Mouse (Mus musculus): ENCODE results near the gene Wdr31. TPM values are rescaled to one million over a fixed set of nuclear protein-coding genes. Genes with fewer than 3 reads are reported as not detected.
"Not testable (repeated sequence)": the region's sequence is repeated elsewhere in the genome, so short reads cannot be mapped to it uniquely, and the experiment has no call there.

Gene Wdr31
- polyA plus RNA-seq, 1 experiment = 14.8 TPM

- H3K27ac ChIP-seq (ENCODE audit: insufficient read depth, low read length) = no peak overlapping the region
- H3K36me3 ChIP-seq (ENCODE audit: control insufficient read depth, insufficient read depth, low read length, poor library complexity, severe bottlenecking) = no peaks in the 10 kb centered on the region
- peak overlapping the region; percentile 73 for H3K9ac ChIP-seq (ENCODE audit: low read depth, poor library complexity, severe bottlenecking)
- H3K4me1 ChIP-seq (ENCODE audit: control insufficient read depth, insufficient read depth, low read length) = no peaks in the 10 kb centered on the region
- H3K9me3 ChIP-seq (replicated peaks; ENCODE audit: control insufficient read depth, insufficient read depth, low read length, poor library complexity, severe bottlenecking) = no peaks in the 10 kb centered on the region
- H3K4me3 ChIP-seq (ENCODE audit: low read depth, low read length) = peak overlapping the region; percentile 79
- peaks cover 1% of the 10 kb centered on the region; the same call in 1 of the 2 replicates for H3K27me3 ChIP-seq (ENCODE audit: control insufficient read depth, insufficient read depth, low read length, poor library complexity, severe bottlenecking)
- no peak for TF ChIP-seq CTCF (IDR thresholded peaks at IDR 0.05; ENCODE audit: low read depth, low read length)
- no peak for TF ChIP-seq EP300 (IDR thresholded peaks at IDR 0.05; ENCODE audit: insufficient read depth, low read depth, low read length)
- TF ChIP-seq POLR2A (IDR thresholded peaks at IDR 0.05; ENCODE audit: insufficient read depth, low read length) = no peak
Observed at GRCm38 (mm10) chr4:62480709-62481605, 10.3 kb upstream of the Wdr31 start.

GRCm38 (mm10) chr4:62479937-62480708 is 9.4 kb upstream of the Wdr31 start, which contains the start of gene Bspry:
Gene Bspry (plus strand): TSS chr4:62480053.
- TF ChIP-seq POLR2A (IDR thresholded peaks at IDR 0.05; ENCODE audit: insufficient read depth, low read length) (peak; percentile 34), EP300 (IDR thresholded peaks at IDR 0.05; ENCODE audit: insufficient read depth, low read depth, low read length) (no peak), CTCF (IDR thresholded peaks at IDR 0.05; ENCODE audit: low read depth, low read length) (no peak)
- no peaks in the 10 kb centered on the region for H3K9me3 ChIP-seq (replicated peaks; ENCODE audit: control insufficient read depth, insufficient read depth, low read length, poor library complexity, severe bottlenecking)
- peak within 1 kb of the TSS; percentile 79 for H3K4me3 ChIP-seq (ENCODE audit: low read depth, low read length)
- 0 out of 2 replicates have a peak within 1 kb of the TSS, but pooled peaks have one; percentile 46 for H3K27ac ChIP-seq (ENCODE audit: insufficient read depth, low read length)
- H3K9ac ChIP-seq (ENCODE audit: low read depth, poor library complexity, severe bottlenecking) = peak within 1 kb of the TSS; percentile 73
- no peaks in the 10 kb centered on the region for H3K4me1 ChIP-seq (ENCODE audit: control insufficient read depth, insufficient read depth, low read length)
- H3K36me3 ChIP-seq (ENCODE audit: control insufficient read depth, insufficient read depth, low read length, poor library complexity, severe bottlenecking) = no peaks in the 10 kb centered on the region
- peaks cover 1% of the 10 kb centered on the region; the same call in 1 of the 2 replicates for H3K27me3 ChIP-seq (ENCODE audit: control insufficient read depth, insufficient read depth, low read length, poor library complexity, severe bottlenecking)

GRCm38 (mm10) chr4:62479593-62479936 is 8.9 kb upstream of the Wdr31 start:
- H3K9me3 ChIP-seq (replicated peaks; ENCODE audit: control insufficient read depth, insufficient read depth, low read length, poor library complexity, severe bottlenecking); H3K4me1 ChIP-seq (ENCODE audit: control insufficient read depth, insufficient read depth, low read length); H3K36me3 ChIP-seq (ENCODE audit: control insufficient read depth, insufficient read depth, low read length, poor library complexity, severe bottlenecking); H3K27ac ChIP-seq (ENCODE audit: insufficient read depth, low read length); H3K27me3 ChIP-seq (ENCODE audit: control insufficient read depth, insufficient read depth, low read length, poor library complexity, severe bottlenecking): not testable (repeated sequence)
- Histone ChIP-seq H3K9ac (ENCODE audit: low read depth, poor library complexity, severe bottlenecking) (peak overlapping the region; percentile 73), H3K4me3 (ENCODE audit: low read depth, low read length) (peak overlapping the region; percentile 79)

GRCm38 (mm10) chr4:62477542-62478244 is 7.0 kb upstream of the Wdr31 start:
- TF ChIP-seq CTCF (IDR thresholded peaks at IDR 0.05; ENCODE audit: low read depth, low read length) (no peak), POLR2A (IDR thresholded peaks at IDR 0.05; ENCODE audit: insufficient read depth, low read length) (no peak), EP300 (IDR thresholded peaks at IDR 0.05; ENCODE audit: insufficient read depth, low read depth, low read length) (no peak)
- Histone ChIP-seq H3K9ac (ENCODE audit: low read depth, poor library complexity, severe bottlenecking) (no peak overlapping the region), H3K36me3 (ENCODE audit: control insufficient read depth, insufficient read depth, low read length, poor library complexity, severe bottlenecking) (no peaks in the 10 kb centered on the region), H3K4me3 (ENCODE audit: low read depth, low read length) (no peak overlapping the region), H3K27me3 (ENCODE audit: control insufficient read depth, insufficient read depth, low read length, poor library complexity, severe bottlenecking) (peaks cover 1% of the 10 kb centered on the region; the same call in 1 of the 2 replicates), H3K9me3 (replicated peaks; ENCODE audit: control insufficient read depth, insufficient read depth, low read length, poor library complexity, severe bottlenecking) (no peaks in the 10 kb centered on the region), H3K27ac (ENCODE audit: insufficient read depth, low read length) (no peak overlapping the region), H3K4me1 (ENCODE audit: control insufficient read depth, insufficient read depth, low read length) (no peaks in the 10 kb centered on the region)

- no peak overlapping the region for H3K9ac ChIP-seq (ENCODE audit: low read depth, poor library complexity, severe bottlenecking)
- no peaks in the 10 kb centered on the region for H3K4me1 ChIP-seq (ENCODE audit: control insufficient read depth, insufficient read depth, low read length)
- H3K27ac ChIP-seq (ENCODE audit: insufficient read depth, low read length) = no peak overlapping the region
- H3K36me3 ChIP-seq (ENCODE audit: control insufficient read depth, insufficient read depth, low read length, poor library complexity, severe bottlenecking) = no peaks in the 10 kb centered on the region
- no peak for TF ChIP-seq EP300 (IDR thresholded peaks at IDR 0.05; ENCODE audit: insufficient read depth, low read depth, low read length)
- TF ChIP-seq POLR2A (IDR thresholded peaks at IDR 0.05; ENCODE audit: insufficient read depth, low read length) = no peak
- no peak for TF ChIP-seq CTCF (IDR thresholded peaks at IDR 0.05; ENCODE audit: low read depth, low read length)
- H3K9me3 ChIP-seq (replicated peaks; ENCODE audit: control insufficient read depth, insufficient read depth, low read length, poor library complexity, severe bottlenecking) = no peaks in the 10 kb centered on the region
- no peak overlapping the region for H3K4me3 ChIP-seq (ENCODE audit: low read depth, low read length)
- H3K27me3 ChIP-seq (ENCODE audit: control insufficient read depth, insufficient read depth, low read length, poor library complexity, severe bottlenecking) = peaks cover 1% of the 10 kb centered on the region; the same call in 1 of the 2 replicates
Observed at GRCm38 (mm10) chr4:62475793-62476192, 5.1 kb upstream of the Wdr31 start.

Data from ES-Bruce4 (cell line).